Mouse (Mus musculus): Measurements from ENCODE around the gene Fkbp5. TPM values are rescaled to one million over a fixed set of nuclear protein-coding genes. Genes with fewer than 3 reads are reported as not detected.

The Fkbp5 gene
- polyA plus RNA-seq, 1 experiment from 2014 or later, result 33.5 TPM

- WGBS, result 83% methylated on average over 7 of the region's 7 CpGs
- DNase-seq (ENCODE audit: extremely low spot score, low spot score), result no peak
- Histone ChIP-seq H3K36me3 (replicated peaks) (no peaks in the 10 kb centered on the region), H3K4me1 (peaks cover 28% of the 10 kb centered on the region), H3K9me3 (peaks cover 5% of the 10 kb centered on the region; the same call in 1 of the 2 replicates), H3K27me3 (ENCODE audit: poor library complexity, severe bottlenecking) (no peaks in the 10 kb centered on the region), H3K27ac (no peak overlapping the region), H3K4me3 (no peak overlapping the region)
These were observed 28.9 kb downstream of the Fkbp5 start for GRCm38 (mm10) chr17:28488258-28489013.

GRCm38 (mm10) chr17:28487584-28488257 lies 29.6 kb downstream of the Fkbp5 start:
- Histone ChIP-seq H3K27ac (no peak overlapping the region), H3K27me3 (ENCODE audit: poor library complexity, severe bottlenecking) (no peaks in the 10 kb centered on the region), H3K4me1 (peaks cover 32% of the 10 kb centered on the region), H3K4me3 (no peak overlapping the region), H3K36me3 (replicated peaks) (no peaks in the 10 kb centered on the region), H3K9me3 (peaks cover 5% of the 10 kb centered on the region; the same call in 1 of the 2 replicates)
- no peak for DNase-seq (ENCODE audit: extremely low spot score, low spot score)
- WGBS, result 94% methylated on average over 18 of the region's 18 CpGs

DNA sequence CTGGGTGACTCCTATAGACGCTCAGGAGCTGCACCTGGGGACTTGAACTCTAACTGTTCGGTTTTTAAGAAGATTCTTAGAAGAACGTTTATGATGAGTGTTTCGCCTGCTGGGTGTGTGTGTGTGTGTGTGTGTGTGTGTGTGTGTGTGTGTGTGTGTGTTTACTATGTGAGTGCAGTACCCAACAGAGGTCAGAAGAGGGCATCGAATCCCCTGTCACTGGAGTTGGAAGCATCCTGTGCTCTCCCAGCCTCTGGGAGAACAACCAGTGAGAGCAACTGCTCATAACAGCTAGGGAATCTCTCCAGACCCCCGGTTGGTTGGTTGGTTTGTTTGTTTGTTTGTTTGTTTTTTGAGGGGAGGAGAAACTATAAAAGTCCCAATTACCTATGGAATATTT lies 30.6 kb downstream of the Fkbp5 start:
- no peak for DNase-seq (ENCODE audit: extremely low spot score, low spot score)
- Histone ChIP-seq H3K9me3 (peaks cover 5% of the 10 kb centered on the region; the same call in 1 of the 2 replicates), H3K27ac (peak overlapping the region; percentile 94), H3K27me3 (ENCODE audit: poor library complexity, severe bottlenecking) (no peaks in the 10 kb centered on the region), H3K36me3 (replicated peaks) (no peaks in the 10 kb centered on the region), H3K4me3 (peak overlapping the region; percentile 86), H3K4me1 (peaks cover 36% of the 10 kb centered on the region)
- 78% methylated on average over 6 of the region's 6 CpGs for WGBS

- peaks cover 5% of the 10 kb centered on the region; the same call in 1 of the 2 replicates for H3K9me3 ChIP-seq
- H3K27ac ChIP-seq, result peak overlapping the region; percentile 94
- peaks cover 29% of the 10 kb centered on the region for H3K4me1 ChIP-seq
- peaks cover 4% of the 10 kb centered on the region; the same call in 1 of the 2 replicates for H3K36me3 ChIP-seq (replicated peaks)
- no peaks in the 10 kb centered on the region for H3K27me3 ChIP-seq (ENCODE audit: poor library complexity, severe bottlenecking)
- under 1% methylated on average over 54 of the region's 58 CpGs for WGBS
- peak; percentile 98 for DNase-seq (ENCODE audit: extremely low spot score, low spot score)
- peak overlapping the region; percentile 86 for H3K4me3 ChIP-seq
These were observed 31.3 kb downstream of the Fkbp5 start for GRCm38 (mm10) chr17:28485977-28486400.

- under 1% methylated on average over 74 of the region's 77 CpGs for WGBS
- H3K4me1 ChIP-seq, result peaks cover 28% of the 10 kb centered on the region
- no peaks in the 10 kb centered on the region for H3K27me3 ChIP-seq (ENCODE audit: poor library complexity, severe bottlenecking)
- H3K36me3 ChIP-seq (replicated peaks), result peaks cover 9% of the 10 kb centered on the region; the same call in 1 of the 2 replicates
- H3K27ac ChIP-seq, result peak overlapping the region; percentile 94
- peak overlapping the region; percentile 86 for H3K4me3 ChIP-seq
- H3K9me3 ChIP-seq, result peaks cover 5% of the 10 kb centered on the region; the same call in 1 of the 2 replicates
- peak; percentile 58 for DNase-seq (ENCODE audit: extremely low spot score, low spot score)
These were observed 31.8 kb downstream of the Fkbp5 start for GRCm38 (mm10) chr17:28485446-28485948.

GRCm38 (mm10) chr17:28484704-28485445 lies 32.5 kb downstream of the Fkbp5 start:
- no peaks in the 10 kb centered on the region for H3K27me3 ChIP-seq (ENCODE audit: poor library complexity, severe bottlenecking)
- peak overlapping the region; percentile 94 for H3K27ac ChIP-seq
- H3K4me1 ChIP-seq, result peaks cover 28% of the 10 kb centered on the region
- peak overlapping the region; percentile 86 for H3K4me3 ChIP-seq
- peaks cover 11% of the 10 kb centered on the region; the same call in 1 of the 2 replicates for H3K36me3 ChIP-seq (replicated peaks)
- peaks cover 5% of the 10 kb centered on the region; the same call in 1 of the 2 replicates for H3K9me3 ChIP-seq
- peak; percentile 61 for DNase-seq (ENCODE audit: extremely low spot score, low spot score)
- WGBS, result 13% methylated on average over 30 of the region's 30 CpGs

GRCm38 (mm10) chr17:28477421-28477820 lies 39.9 kb downstream of the Fkbp5 start:
- no peak overlapping the region for H3K27ac ChIP-seq
- no peaks in the 10 kb centered on the region for H3K9me3 ChIP-seq
- H3K4me1 ChIP-seq, result peaks cover 12% of the 10 kb centered on the region
- DNase-seq (ENCODE audit: extremely low spot score, low spot score), result no peak
- H3K36me3 ChIP-seq (replicated peaks), result peaks cover 15% of the 10 kb centered on the region; the same call in 1 of the 2 replicates
- 91% methylated on average over 8 of the region's 8 CpGs for WGBS
- H3K4me3 ChIP-seq, result no peak overlapping the region
- H3K27me3 ChIP-seq (ENCODE audit: poor library complexity, severe bottlenecking), result no peaks in the 10 kb centered on the region

GRCm38 (mm10) chr17:28476441-28476840 lies 40.9 kb downstream of the Fkbp5 start:
- Histone ChIP-seq H3K4me3 (no peak overlapping the region), H3K9me3 (no peaks in the 10 kb centered on the region), H3K4me1 (peaks cover 20% of the 10 kb centered on the region), H3K36me3 (replicated peaks) (peaks cover 23% of the 10 kb centered on the region; the same call in 1 of the 2 replicates), H3K27ac (no peak overlapping the region), H3K27me3 (ENCODE audit: poor library complexity, severe bottlenecking) (no peaks in the 10 kb centered on the region)
- no peak for DNase-seq (ENCODE audit: extremely low spot score, low spot score)

DNA sequence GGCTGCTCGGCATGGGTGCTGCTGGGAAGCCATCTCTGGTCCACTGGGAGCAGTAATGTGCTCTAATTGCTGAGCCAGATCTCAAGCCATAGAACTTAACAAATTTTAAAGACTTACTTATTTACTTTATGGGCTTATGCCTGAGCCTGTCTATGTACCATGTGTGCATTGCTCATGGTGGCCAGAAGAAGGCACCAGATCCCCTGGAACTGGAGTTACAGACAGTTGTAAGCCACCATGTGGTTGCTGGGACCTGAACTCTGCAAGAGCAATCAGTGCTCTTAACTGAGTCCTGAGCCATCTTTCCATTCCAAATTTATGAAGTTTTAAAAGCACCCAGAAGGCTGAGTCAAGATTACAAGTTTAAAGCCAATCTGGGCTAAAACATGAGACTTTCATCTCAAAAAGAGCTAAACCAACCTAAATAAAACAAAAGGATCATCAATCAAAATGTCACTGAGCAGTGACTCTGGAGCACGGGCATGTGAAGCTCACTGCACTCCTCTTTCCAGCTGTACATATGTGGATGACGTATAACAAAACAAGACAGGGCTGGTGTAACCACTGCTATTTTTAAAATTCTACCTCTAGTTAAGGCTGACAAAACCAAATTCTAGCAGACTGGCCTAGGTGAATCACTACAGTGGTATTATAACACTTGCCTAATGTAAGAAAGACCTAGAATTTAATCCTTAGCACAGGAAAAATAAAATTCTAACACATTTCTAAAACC lies 41.6 kb downstream of the Fkbp5 start:
- no peaks in the 10 kb centered on the region for H3K27me3 ChIP-seq (ENCODE audit: poor library complexity, severe bottlenecking)
- H3K9me3 ChIP-seq, result no peaks in the 10 kb centered on the region
- WGBS, result 97% methylated on average over 3 of the region's 3 CpGs
- no peak for DNase-seq (ENCODE audit: extremely low spot score, low spot score)
- no peak overlapping the region for H3K27ac ChIP-seq
- no peak overlapping the region for H3K4me3 ChIP-seq
- H3K4me1 ChIP-seq, result peaks cover 25% of the 10 kb centered on the region
- H3K36me3 ChIP-seq (replicated peaks), result peaks cover 17% of the 10 kb centered on the region; the same call in 1 of the 2 replicates

- H3K4me1 ChIP-seq, result peaks cover 33% of the 10 kb centered on the region
- whole genome bisulfite sequencing, result 83% methylated on average over 5 of the region's 5 CpGs
- no peak for DNase-seq (ENCODE audit: extremely low spot score, low spot score)
These were observed 44.6 kb downstream of the Fkbp5 start for GRCm38 (mm10) chr17:28472696-28473095.

DNA sequence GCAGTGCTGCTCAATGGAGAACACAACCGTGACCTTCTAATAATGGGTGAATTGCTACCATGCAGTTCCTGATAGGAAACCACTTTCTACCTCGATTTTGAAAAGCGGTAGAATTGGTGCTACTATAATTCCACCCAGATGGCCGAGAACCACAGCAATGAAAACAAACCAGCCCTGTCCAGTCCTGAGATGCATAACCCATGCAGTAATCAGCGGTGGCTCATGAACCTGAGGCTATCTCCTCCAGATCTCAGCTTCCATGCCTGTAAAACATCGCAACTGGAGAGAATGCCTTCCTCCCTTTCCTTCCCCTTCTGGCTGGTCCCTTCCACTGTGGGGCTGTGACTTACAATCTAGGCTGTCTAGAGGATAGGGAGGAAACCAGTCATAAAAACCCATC lies 46.5 kb downstream of the Fkbp5 start:
- Histone ChIP-seq H3K4me1 (peaks cover 29% of the 10 kb centered on the region), H3K4me3 (no peak overlapping the region), H3K27me3 (ENCODE audit: poor library complexity, severe bottlenecking) (no peaks in the 10 kb centered on the region), H3K27ac (no peak overlapping the region), H3K9me3 (no peaks in the 10 kb centered on the region), H3K36me3 (replicated peaks) (peaks cover 12% of the 10 kb centered on the region; the same call in 1 of the 2 replicates)
- WGBS, result 79% methylated on average over 6 of the region's 6 CpGs
- no peak for DNase-seq (ENCODE audit: extremely low spot score, low spot score)

More at GRCm38 (mm10) chr17:28472696-28473095, 44.6 kb downstream of the Fkbp5 start:
- H3K27me3 ChIP-seq (ENCODE audit: poor library complexity, severe bottlenecking), result no peaks in the 10 kb centered on the region
- H3K27ac ChIP-seq, result no peak overlapping the region
- no peaks in the 10 kb centered on the region for H3K9me3 ChIP-seq
- H3K4me3 ChIP-seq, result no peak overlapping the region
- H3K36me3 ChIP-seq (replicated peaks), result peaks cover 12% of the 10 kb centered on the region; the same call in 1 of the 2 replicates

GRCm38 (mm10) chr17:28467749-28468148 lies 49.6 kb downstream of the Fkbp5 start:
- Histone ChIP-seq H3K4me1 (peaks cover 28% of the 10 kb centered on the region), H3K4me3 (no peak overlapping the region), H3K9me3 (no peaks in the 10 kb centered on the region), H3K27ac (no peak overlapping the region), H3K27me3 (ENCODE audit: poor library complexity, severe bottlenecking) (no peaks in the 10 kb centered on the region), H3K36me3 (replicated peaks) (0 out of 2 replicates have a peak, but pooled peaks cover 8% of the 10 kb centered on the region)
- WGBS, result 91% methylated on average over 11 of the region's 11 CpGs
- no peak for DNase-seq (ENCODE audit: extremely low spot score, low spot score)

Measured in forebrain, embryonic 10.5 days (tissue).